Mouse (Mus musculus): ENCODE data around the gene Ddn.

Ddn gene

GRCm38 (mm10) chr15:98797835-98798492 is 11.3 kb downstream of the Ddn start:
- no peak for DNase-seq (ENCODE audit: low spot score in 2 of 2)

GRCm38 (mm10) chr15:98796803-98797595 is 12.3 kb downstream of the Ddn start:
- no peak for DNase-seq (ENCODE audit: low spot score in 2 of 2)

- DNase-seq (ENCODE audit: low spot score in 2 of 2): no peak
Measured at GRCm38 (mm10) chr15:98793141-98793698, 16.1 kb downstream of the Ddn start.

GRCm38 (mm10) chr15:98792233-98793020 is 16.9 kb downstream of the Ddn start:
- DNase-seq (ENCODE audit: low spot score in 2 of 2): peak; percentile 79 to 80

GRCm38 (mm10) chr15:98791771-98792170 is 17.5 kb downstream of the Ddn start:
- peak in 1 of 2 experiments; percentile 22 for DNase-seq (ENCODE audit: low spot score in 2 of 2)

GRCm38 (mm10) chr15:98791221-98791620 is 18.1 kb downstream of the Ddn start:
- no peak for DNase-seq (ENCODE audit: low spot score in 2 of 2)

GRCm38 (mm10) chr15:98790761-98791160 is 18.5 kb downstream of the Ddn start:
- no peak for DNase-seq (ENCODE audit: low spot score in 2 of 2)

- no peak for DNase-seq (ENCODE audit: low spot score in 2 of 2)
Measured at GRCm38 (mm10) chr15:98789661-98790535, 19.4 kb downstream of the Ddn start, which contains the start of gene Wnt1. TSS of gene Wnt1 (plus strand) at chr15:98789857.

- DNase-seq (ENCODE audit: low spot score in 2 of 2): no peak
Measured at GRCm38 (mm10) chr15:98788972-98789660, 20.2 kb downstream of the Ddn start.

- DNase-seq (ENCODE audit: low spot score in 2 of 2): no peak
Measured at GRCm38 (mm10) chr15:98787930-98788329, 21.4 kb downstream of the Ddn start.

GRCm38 (mm10) chr15:98785744-98786143 is 23.5 kb downstream of the Ddn start:
- no peak for DNase-seq (ENCODE audit: low spot score in 2 of 2)

GRCm38 (mm10) chr15:98781166-98781565 is 28.1 kb downstream of the Ddn start:
- no peak for DNase-seq (ENCODE audit: low spot score in 2 of 2)

- no peak for DNase-seq (ENCODE audit: low spot score in 2 of 2)
Measured at GRCm38 (mm10) chr15:98780573-98780972, 28.7 kb downstream of the Ddn start.

GRCm38 (mm10) chr15:98780075-98780474 is 29.2 kb downstream of the Ddn start:
- no peak for DNase-seq (ENCODE audit: low spot score in 2 of 2)

- DNase-seq (ENCODE audit: low spot score in 2 of 2): no peak
Measured at GRCm38 (mm10) chr15:98778806-98779205, 30.5 kb downstream of the Ddn start.

- DNase-seq (ENCODE audit: low spot score in 2 of 2): no peak
Measured at GRCm38 (mm10) chr15:98778191-98778770, 31.0 kb downstream of the Ddn start.

- DNase-seq (ENCODE audit: low spot score in 2 of 2): no peak
Measured at GRCm38 (mm10) chr15:98777762-98778161, 31.5 kb downstream of the Ddn start, which contains the start of gene Wnt10b. TSS of gene Wnt10b (minus strand) at chr15:98778150.

GRCm38 (mm10) chr15:98777005-98777616 is 32.2 kb downstream of the Ddn start:
- no peak for DNase-seq (ENCODE audit: low spot score in 2 of 2)

GRCm38 (mm10) chr15:98776280-98777004 is 32.8 kb downstream of the Ddn start:
- DNase-seq (ENCODE audit: low spot score in 2 of 2): no peak

Measured in right cerebral cortex, postnatal 10 days (tissue).